Mouse (Mus musculus): ENCODE data around the gene Stk40.
A peak's percentile ranks its signal among the peaks of the same experiment; 100 is the strongest.
"Not testable (repeated sequence)": the region's sequence is repeated elsewhere in the genome, so short reads cannot be mapped to it uniquely, and the experiment has no call there.

Gene Stk40

DNA sequence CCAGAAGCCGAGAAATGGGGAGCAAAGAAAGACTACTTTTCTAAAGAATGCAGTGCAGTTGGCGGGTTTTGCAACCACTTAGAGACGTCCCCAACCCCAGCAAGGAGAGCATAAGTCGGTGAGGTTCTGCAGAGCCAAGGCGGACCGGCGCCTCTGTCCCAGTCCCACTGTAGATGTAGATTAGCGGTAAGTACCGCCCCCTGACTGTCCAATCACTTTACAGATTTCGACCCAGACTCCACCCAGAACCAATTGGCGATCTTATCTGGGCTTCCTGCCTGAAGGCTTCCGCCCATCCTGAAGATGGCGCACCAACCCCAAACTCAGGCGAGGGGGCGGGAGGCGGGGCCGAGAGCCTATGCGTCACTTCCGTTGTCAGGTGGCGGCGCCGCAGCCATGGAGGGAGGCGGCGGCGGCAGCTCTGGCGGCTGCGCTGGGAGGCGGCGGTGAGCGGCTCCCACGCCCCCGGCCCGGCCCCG, at the start of gene Stk40:
Gene Stk40 (plus strand): TSS at position 368 of the 479 bp plus-strand sequence.
- peak; percentile 96 for DNase-seq (ENCODE audit: low spot score)

- no peak for DNase-seq (ENCODE audit: low spot score)
Measured at GRCm38 (mm10) chr4:126057207-126058133, 46.3 kb upstream of the Stk40 start.

- peak; percentile 91 for DNase-seq (ENCODE audit: low spot score)
Measured at GRCm38 (mm10) chr4:126058134-126058996, 45.4 kb upstream of the Stk40 start, which contains the start of gene Oscp1. Gene Oscp1, plus strand, starts transcription at chr4:126058565.

GRCm38 (mm10) chr4:126058997-126059362, 44.8 kb upstream of the Stk40 start:
- no peak for DNase-seq (ENCODE audit: low spot score)

DNA sequence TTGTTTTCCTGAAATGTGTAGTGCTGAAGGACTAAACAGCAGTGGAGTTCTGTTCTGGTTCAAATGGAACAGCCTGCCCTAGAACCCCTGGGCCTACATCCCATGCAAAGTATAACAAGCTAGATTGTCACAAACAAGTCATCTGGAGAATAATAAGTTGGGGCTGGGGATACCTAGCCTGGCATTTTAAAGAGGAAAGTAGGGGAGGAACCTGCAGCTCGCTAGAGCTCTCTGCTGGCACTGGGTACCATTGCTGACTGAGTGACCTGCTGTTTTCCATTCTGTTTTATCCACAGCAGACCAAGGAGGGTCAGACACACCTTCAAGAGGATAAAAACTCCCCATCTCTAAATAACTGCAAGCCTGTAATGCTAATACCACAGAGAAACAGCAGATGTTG, 40.9 kb upstream of the Stk40 start:
- no peak for DNase-seq (ENCODE audit: low spot score)

DNA sequence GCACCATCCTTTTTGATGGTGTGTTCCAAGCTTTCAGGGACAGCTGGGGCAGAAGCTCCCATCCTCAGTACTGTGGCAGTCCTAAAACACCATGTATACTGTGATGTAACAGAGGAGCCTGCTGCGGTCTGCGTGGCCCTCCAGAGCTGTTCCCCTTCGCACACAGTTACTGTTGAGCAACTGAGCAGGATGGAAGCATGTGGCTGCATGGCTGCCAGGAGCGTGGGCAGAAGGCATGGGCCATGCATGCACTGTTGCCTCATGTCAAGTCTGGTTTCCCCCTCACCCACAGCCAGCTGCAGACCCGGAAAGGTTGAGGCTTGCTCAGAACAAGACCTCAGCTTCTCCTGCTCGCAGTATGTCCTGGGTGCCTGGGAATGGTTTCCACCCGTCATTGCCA, 38.5 kb upstream of the Stk40 start:
- DNase-seq (ENCODE audit: low spot score) = no peak

- DNase-seq (ENCODE audit: low spot score) = no peak
Measured at GRCm38 (mm10) chr4:126067401-126068077, 36.2 kb upstream of the Stk40 start.

GRCm38 (mm10) chr4:126068842-126069241, 34.9 kb upstream of the Stk40 start:
- DNase-seq (ENCODE audit: low spot score) = no peak

- DNase-seq (ENCODE audit: low spot score) = no peak
Measured at GRCm38 (mm10) chr4:126077833-126078232, 25.9 kb upstream of the Stk40 start.

GRCm38 (mm10) chr4:126079266-126079665, 24.5 kb upstream of the Stk40 start:
- DNase-seq (ENCODE audit: low spot score) = no peak

GRCm38 (mm10) chr4:126081601-126082000, 22.2 kb upstream of the Stk40 start:
- no peak for DNase-seq (ENCODE audit: low spot score)

DNA sequence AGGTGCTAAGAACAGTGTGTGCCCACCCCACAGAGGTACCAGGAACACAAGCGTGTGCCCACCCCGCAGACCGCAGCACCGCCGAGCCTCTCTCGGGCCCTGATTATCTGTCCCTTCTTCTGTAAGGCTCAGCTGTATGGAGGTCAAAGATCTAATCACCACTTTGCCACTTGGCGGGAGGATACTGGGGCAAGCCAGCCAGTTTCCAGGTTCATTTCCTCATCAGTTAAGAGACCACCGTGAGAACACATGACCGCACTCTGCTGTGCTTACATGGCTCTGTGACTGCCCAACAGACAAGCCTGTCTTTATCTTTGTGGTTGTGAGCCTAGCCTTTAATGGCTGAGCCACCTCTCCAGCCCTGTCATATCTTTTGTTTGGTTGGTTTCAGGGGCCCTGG, 20.7 kb upstream of the Stk40 start:
- no peak for DNase-seq (ENCODE audit: low spot score)

GRCm38 (mm10) chr4:126084382-126084781, 19.4 kb upstream of the Stk40 start:
- no peak for DNase-seq (ENCODE audit: low spot score)

DNA sequence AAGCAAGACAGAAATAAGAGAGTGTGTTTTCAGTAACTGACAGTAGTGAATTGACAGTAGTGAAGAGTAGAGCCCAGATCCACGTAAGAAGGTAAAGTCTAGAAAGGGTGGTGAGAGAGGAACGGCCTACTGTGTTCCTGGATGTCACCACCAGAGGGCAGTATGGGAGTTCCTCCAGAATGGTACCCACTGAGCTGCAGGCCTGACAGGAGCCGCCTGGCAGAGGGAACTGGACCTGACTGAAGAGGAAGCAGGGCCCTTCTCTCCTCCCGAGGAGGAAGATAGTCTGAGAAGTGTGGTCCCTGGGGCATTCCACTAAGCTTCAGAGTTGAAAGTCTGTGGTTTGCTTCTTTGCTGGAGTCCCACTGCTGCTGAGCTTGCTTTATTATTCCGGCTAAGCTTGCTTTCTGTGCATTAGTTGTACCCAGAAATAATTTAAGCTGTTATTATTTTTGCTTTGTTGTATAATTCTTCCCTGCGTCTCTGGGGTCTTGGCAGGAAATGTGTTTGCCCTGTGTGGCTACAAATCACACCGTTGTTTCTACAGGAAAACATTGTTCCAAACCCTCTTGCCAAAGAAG, 17.7 kb upstream of the Stk40 start:
- peak; percentile 76 for DNase-seq (ENCODE audit: low spot score)

DNA sequence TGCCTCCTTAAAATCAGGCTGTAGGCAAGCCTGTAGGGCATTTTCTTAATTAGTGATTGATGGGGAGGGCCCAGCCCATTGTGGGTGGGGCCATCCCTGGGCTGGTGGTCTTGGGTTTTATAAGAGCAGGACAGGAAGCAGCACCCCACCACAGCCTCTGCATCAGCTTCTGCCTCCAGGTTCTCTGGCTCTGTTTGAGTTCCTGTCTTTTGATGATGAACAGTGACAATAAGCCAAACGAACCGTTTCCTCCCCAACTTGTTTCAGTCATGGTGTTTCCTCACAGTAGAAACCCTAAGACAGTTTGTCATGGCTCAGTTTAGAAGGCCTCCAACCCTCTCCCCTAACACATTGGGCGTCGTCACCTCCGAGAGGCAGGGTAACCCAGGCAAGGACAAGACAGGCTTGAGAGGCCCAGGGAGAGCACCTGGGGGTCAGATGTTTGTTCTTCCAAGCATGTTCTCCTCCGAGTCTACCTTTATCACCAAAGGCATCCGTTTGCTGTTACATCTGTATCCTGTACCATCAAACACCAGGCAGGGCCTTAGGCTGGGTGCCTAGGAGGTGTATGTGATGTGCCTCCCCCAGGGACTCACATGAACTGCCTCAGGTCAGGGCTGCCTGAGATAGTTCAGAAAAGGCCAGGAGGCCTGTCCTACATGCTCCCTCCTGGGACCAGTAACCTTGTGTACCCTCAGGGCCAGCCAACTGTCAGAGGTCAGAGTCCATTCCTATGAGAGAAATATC, 13.5 kb upstream of the Stk40 start:
- DNase-seq (ENCODE audit: low spot score) = no peak

DNA sequence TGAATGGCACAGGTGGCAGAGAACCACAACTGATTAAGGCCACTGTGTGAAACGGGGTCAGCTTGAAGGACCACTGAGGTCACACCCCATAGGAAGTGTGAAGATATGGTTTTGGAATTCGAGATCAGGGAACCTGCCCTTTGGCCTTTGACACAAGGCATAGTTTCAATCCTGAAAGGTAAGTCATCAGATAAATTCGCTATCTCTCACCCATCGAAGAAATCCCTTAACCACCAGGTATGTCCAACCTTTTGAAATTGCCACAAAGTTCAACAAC, 13.0 kb upstream of the Stk40 start:
- DNase-seq (ENCODE audit: low spot score) = no peak

DNA sequence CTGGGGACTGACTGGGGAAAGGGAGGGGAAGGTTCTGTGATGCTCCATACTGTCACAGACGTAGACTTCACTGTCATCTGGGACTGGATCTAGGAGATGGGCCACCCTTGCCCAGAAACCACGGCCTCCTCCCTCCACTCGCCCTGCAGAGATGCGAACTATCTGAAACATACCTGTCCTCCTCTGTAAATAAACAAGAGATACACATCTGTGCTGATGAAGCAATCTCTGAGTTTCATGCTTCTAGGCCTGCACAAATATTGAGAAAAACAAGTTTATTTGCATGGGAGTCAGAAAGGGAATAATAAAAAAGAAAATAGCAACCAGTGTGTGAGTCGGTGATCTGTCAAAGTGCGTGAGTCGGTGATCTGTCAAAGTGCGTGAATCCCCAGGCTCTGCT, 11.9 kb upstream of the Stk40 start:
- DNase-seq (ENCODE audit: low spot score) = no peak

DNA sequence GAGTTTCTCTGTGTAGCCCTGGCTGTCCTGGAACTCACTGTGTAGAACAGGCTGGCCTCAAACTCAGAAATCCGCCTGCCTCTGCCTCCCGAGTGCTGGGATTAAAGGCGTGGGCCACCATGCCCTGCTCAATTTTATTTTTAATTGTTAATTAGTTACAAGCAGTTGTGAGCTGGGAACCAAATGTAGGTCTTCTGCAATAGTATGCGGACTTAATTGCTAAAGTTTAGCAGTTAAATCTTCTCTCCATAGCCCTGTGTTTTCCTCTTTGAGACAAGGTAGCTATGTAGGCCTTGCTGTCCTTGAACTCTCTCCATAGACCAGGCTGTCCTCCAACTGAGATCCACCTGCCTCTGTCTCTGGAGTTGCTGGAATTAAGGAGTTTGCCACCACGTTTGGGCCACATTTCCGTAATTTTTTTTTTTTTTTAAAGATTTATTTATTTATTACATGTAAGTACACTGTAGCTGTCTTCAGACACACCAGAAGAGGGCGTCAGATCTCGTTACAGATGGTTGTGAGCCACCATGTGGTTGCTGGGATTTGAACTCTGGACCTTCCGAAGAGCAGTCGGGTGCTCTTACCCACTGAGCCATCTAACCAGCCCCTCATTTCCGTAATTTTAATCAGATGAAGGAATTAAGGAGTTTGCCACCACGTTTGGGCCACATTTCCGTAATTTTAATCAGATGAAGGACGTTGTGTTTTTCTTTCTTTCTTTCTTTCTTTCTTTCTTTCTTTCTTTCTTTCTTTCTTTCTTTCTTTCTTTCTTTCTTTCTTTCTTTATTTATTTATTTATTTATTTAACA, 7.9 kb upstream of the Stk40 start:
- DNase-seq (ENCODE audit: low spot score) = not testable (repeated sequence)

DNA sequence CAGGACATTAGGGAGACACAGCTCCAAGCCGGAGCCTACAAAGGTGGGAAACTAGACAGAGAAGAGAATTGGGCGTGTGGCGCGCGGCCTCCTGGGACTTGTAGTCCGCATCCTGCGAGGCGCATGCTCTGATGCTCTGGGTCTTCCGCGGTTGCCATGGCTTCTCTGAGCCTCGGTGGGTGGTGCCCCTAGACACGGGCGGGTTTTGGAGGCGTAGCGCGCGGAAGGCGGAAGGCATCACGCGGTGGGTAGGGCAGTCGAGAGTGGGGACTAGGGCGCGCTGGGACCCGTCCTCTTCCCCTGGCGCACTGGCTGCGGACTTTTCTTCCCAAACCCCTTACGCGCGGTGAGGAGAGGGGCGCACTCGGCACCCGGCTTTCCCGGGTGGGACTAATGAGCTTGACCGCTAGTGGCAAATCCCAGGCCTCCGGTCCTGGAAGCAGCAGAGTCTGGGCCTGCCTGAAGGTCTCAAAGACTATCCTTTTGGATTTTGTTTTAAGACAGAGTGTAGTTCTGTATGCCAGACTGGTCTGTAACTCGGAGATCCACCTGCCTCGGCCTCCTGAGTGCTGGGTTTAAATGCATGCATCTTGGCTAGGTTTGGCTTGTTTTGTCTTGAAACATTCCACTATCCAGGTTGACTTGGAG, 7.2 kb upstream of the Stk40 start, which contains the start of gene Lsm10:
Gene Lsm10 (plus strand): TSS at position 160 of the 648 bp plus-strand sequence.
- peak; percentile 94 for DNase-seq (ENCODE audit: low spot score)

Data from testis, postnatal 14 days (tissue).